Mouse (Mus musculus) embryonic fibroblast, embryonic 13.5 days (primary cell): ENCODE data around the gene Sox1. TPM values are rescaled to one million over a fixed set of nuclear protein-coding genes. Genes with fewer than 3 reads are reported as not detected.

ENCODE experiments used
- H3K27ac ChIP-seq: 2 replicates; pipeline ENCODE4 v1.5.1; 2012; ENCODE audit warnings: low read length, control low read depth, inconsistent platforms; ENCODE audit not compliant: insufficient read depth
- H3K4me1 ChIP-seq: 2 replicates; pipeline ENCODE4 v1.6.1; 2011; ENCODE audit warnings: low read length; ENCODE audit not compliant: control insufficient read depth, insufficient read depth
- H3K4me3 ChIP-seq: 2 replicates; pipeline ENCODE4 v1.5.1; 2011; ENCODE audit warnings: mild to moderate bottlenecking, control low read depth, low read length; ENCODE audit not compliant: insufficient read depth
- CTCF ChIP-seq: IDR thresholded peaks from 2 replicates; pipeline ENCODE4 v1.5.1; 2011; ENCODE audit warnings: mild to moderate bottlenecking, control low read depth, low read length, moderate library complexity, borderline replicate concordance; ENCODE audit not compliant: insufficient read depth
- POLR2A ChIP-seq: IDR thresholded peaks from 2 replicates; pipeline ENCODE4 v1.6.1; 2011; ENCODE audit warnings: low read depth, mild to moderate bottlenecking, control low read depth, low read length, moderate library complexity
- polyA plus RNA-seq: library from polyadenylated mRNA; stranded (reverse); fragments of >200 nt; gene quantifications from 2 replicates; pipeline ENCODE4 v1.2.4, GENCODE M21; 2011; ENCODE audit warnings: low read depth; ENCODE audit not compliant: missing spikeins, insufficient read length

Gene Sox1
- polyA plus RNA-seq, 1 experiment = not detected

- no peak overlapping the region for H3K27ac ChIP-seq
- TF ChIP-seq POLR2A (no peak), CTCF (no peak)
- no peaks in the 10 kb centered on the region for H3K4me1 ChIP-seq
- H3K4me3 ChIP-seq = no peak overlapping the region
These were observed 6.5 kb upstream of the Sox1 start for GRCm38 (mm10) chr8:12388390-12389115.

GRCm38 (mm10) chr8:12389116-12389471, 6.0 kb upstream of the Sox1 start:
- Histone ChIP-seq H3K4me1 (no peaks in the 10 kb centered on the region), H3K27ac (no peak overlapping the region), H3K4me3 (no peak overlapping the region)
- TF ChIP-seq CTCF (no peak), POLR2A (no peak)

GRCm38 (mm10) chr8:12389801-12390639, 5.1 kb upstream of the Sox1 start:
- no peak for TF ChIP-seq CTCF
- TF ChIP-seq POLR2A = no peak
- Histone ChIP-seq H3K27ac (no peak overlapping the region), H3K4me3 (no peak overlapping the region), H3K4me1 (no peaks in the 10 kb centered on the region)

GRCm38 (mm10) chr8:12390640-12391365, 4.3 kb upstream of the Sox1 start:
- TF ChIP-seq POLR2A (no peak), CTCF (no peak)
- Histone ChIP-seq H3K27ac (no peak overlapping the region), H3K4me1 (no peaks in the 10 kb centered on the region), H3K4me3 (no peak overlapping the region)

- no peak for TF ChIP-seq CTCF
- TF ChIP-seq POLR2A = no peak
- Histone ChIP-seq H3K4me1 (no peaks in the 10 kb centered on the region), H3K4me3 (no peak overlapping the region), H3K27ac (no peak overlapping the region)
These were observed 3.5 kb upstream of the Sox1 start for GRCm38 (mm10) chr8:12391366-12392250.

GRCm38 (mm10) chr8:12392801-12393200, 2.3 kb upstream of the Sox1 start:
- H3K27ac ChIP-seq = no peak overlapping the region
- no peaks in the 10 kb centered on the region for H3K4me1 ChIP-seq
- TF ChIP-seq POLR2A (no peak), CTCF (no peak)
- H3K4me3 ChIP-seq = no peak overlapping the region

GRCm38 (mm10) chr8:12394385-12395000, 602 bp upstream of the Sox1 start:
- Histone ChIP-seq H3K4me3 (no peak overlapping the region), H3K27ac (no peak overlapping the region), H3K4me1 (no peaks in the 10 kb centered on the region)
- no peak for TF ChIP-seq POLR2A
- TF ChIP-seq CTCF = no peak

GRCm38 (mm10) chr8:12396501-12397345, 1.6 kb downstream of the Sox1 start:
- Histone ChIP-seq H3K4me1 (no peaks in the 10 kb centered on the region), H3K27ac (no peak overlapping the region), H3K4me3 (no peak overlapping the region)
- TF ChIP-seq CTCF (no peak), POLR2A (no peak)
